Mouse (Mus musculus) kidney, postnatal 0 days (tissue): ENCODE results near the gene Gm14409. TPM values are rescaled to one million over a fixed set of nuclear protein-coding genes. Genes with fewer than 3 reads are reported as not detected.
"Not testable (repeated sequence)": the region's sequence is repeated elsewhere in the genome, so short reads cannot be mapped to it uniquely, and the experiment has no call there.

Experiments used
- ATAC-seq: fragments of 200-750 bp; cut with Nextera tagmentation; replicated peaks from 2 replicates; pipeline ENCODE4 v1.8.0; 2017; ENCODE audit warnings: low read depth, moderate number of reproducible peaks, moderate TSS enrichment, moderate library complexity; ENCODE audit not compliant: low FRiP score
- DNase-seq: peaks from one replicate; pipeline ENCODE4 v3.0.0-alpha.2; 2016; ENCODE audit warnings: low spot score
- H3K27ac ChIP-seq: fragments of 300-500 bp; sonication (generic); 2 replicates; pipeline ENCODE4 v1.5.1; 2014; ENCODE audit warnings: mild to moderate bottlenecking
- H3K27me3 ChIP-seq: fragments of 300-500 bp; sonication (generic); 2 replicates; pipeline ENCODE4 v1.6.1; 2014; ENCODE audit warnings: low read length, mixed read lengths; ENCODE audit not compliant: insufficient read depth
- H3K36me3 ChIP-seq: fragments of 300-500 bp; sonication (generic); 2 replicates; pipeline ENCODE4 v1.6.1; 2014; ENCODE audit warnings: low read length, mixed read lengths; ENCODE audit not compliant: insufficient read depth
- H3K4me1 ChIP-seq: fragments of 300-500 bp; sonication (generic); replicated peaks from 2 replicates; pipeline ENCODE4 v1.6.1; 2014; ENCODE audit warnings: antibody characterized with exemption, low read length, mixed read lengths; ENCODE audit not compliant: insufficient read depth
- H3K4me2 ChIP-seq: fragments of 300-500 bp; sonication (generic); 2 replicates; pipeline ENCODE4 v1.6.1; 2014; ENCODE audit warnings: mild to moderate bottlenecking, low read length, moderate library complexity, mixed read lengths
- H3K4me3 ChIP-seq: fragments of 300-500 bp; sonication (generic); replicated peaks from 2 replicates; pipeline ENCODE4 v1.5.1; 2014; ENCODE audit warnings: low read depth, low read length
- H3K9ac ChIP-seq: fragments of 300-500 bp; sonication (generic); 2 replicates; pipeline ENCODE4 v1.6.1; 2014; ENCODE audit warnings: low read depth, low read length
- H3K9me3 ChIP-seq: fragments of 300-500 bp; sonication (generic); replicated peaks from 2 replicates; pipeline ENCODE4 v1.6.1; 2016; ENCODE audit warnings: low read length, inconsistent platforms, mixed read lengths
- WGBS: fragments of 180-500 bp; shearing (Covaris S2); extraction: QIAGEN DNeasy Blood & Tissue Kit; methylation state at CpG from one replicate; pipeline ENCODE4 v1.1.7; 2014; 5-methylcytosine and 5-hydroxymethylcytosine counted together
- polyA plus RNA-seq: library from polyadenylated mRNA; unstranded; fragments of >200 nt; fragmentation: Nextera tagmentation; extraction: Ambion mirVana; gene quantifications from 2 replicates; pipeline ENCODE4 v1.2.1, GENCODE M21; 2015

The Gm14409 gene
- not detected in 2 replicates for polyA plus RNA-seq

GRCm38 (mm10) chr2:177266936-177267335 is at the start of gene Gm14409:
Gene Gm14409 (minus strand): TSS chr2:177267036.
- ATAC-seq, H3K27me3 ChIP-seq, H3K9me3 ChIP-seq, H3K27ac ChIP-seq, H3K36me3 ChIP-seq, H3K4me1 ChIP-seq, DNase-seq, H3K4me3 ChIP-seq, H3K9ac ChIP-seq, H3K4me2 ChIP-seq: not testable (repeated sequence)
- WGBS = no CpG with 5 or more reads among the region's 2 CpGs

- DNase-seq, H3K9me3 ChIP-seq, H3K27ac ChIP-seq, H3K27me3 ChIP-seq, ATAC-seq, H3K4me2 ChIP-seq, H3K9ac ChIP-seq, H3K4me1 ChIP-seq, H3K4me3 ChIP-seq, H3K36me3 ChIP-seq: not testable (repeated sequence)
- WGBS = 93% methylated on average over 4 of the region's 4 CpGs
Measured at GRCm38 (mm10) chr2:177309627-177310026, 42.8 kb upstream of the Gm14409 start.

- no CpG with 5 or more reads among the region's 2 CpGs for WGBS
- not testable (repeated sequence) for H3K9ac ChIP-seq
Measured at GRCm38 (mm10) chr2:177304980-177305379, 38.1 kb upstream of the Gm14409 start.

GRCm38 (mm10) chr2:177283701-177284100 is 16.9 kb upstream of the Gm14409 start:
- not testable (repeated sequence) for H3K36me3 ChIP-seq, H3K9ac ChIP-seq, ATAC-seq, H3K4me3 ChIP-seq, H3K4me2 ChIP-seq, H3K4me1 ChIP-seq, H3K27me3 ChIP-seq, DNase-seq, H3K9me3 ChIP-seq, H3K27ac ChIP-seq
- WGBS = 17% methylated on average over 3 of the region's 3 CpGs

More at GRCm38 (mm10) chr2:177304980-177305379, 38.1 kb upstream of the Gm14409 start:
- H3K27me3 ChIP-seq, ATAC-seq, H3K4me2 ChIP-seq, H3K4me1 ChIP-seq, H3K36me3 ChIP-seq, H3K4me3 ChIP-seq, DNase-seq, H3K9me3 ChIP-seq, H3K27ac ChIP-seq: not testable (repeated sequence)

GRCm38 (mm10) chr2:177277754-177278153 is 10.9 kb upstream of the Gm14409 start:
- H3K27ac ChIP-seq, ATAC-seq, H3K9me3 ChIP-seq, H3K9ac ChIP-seq, H3K4me2 ChIP-seq, H3K36me3 ChIP-seq, H3K4me3 ChIP-seq, DNase-seq, H3K4me1 ChIP-seq, H3K27me3 ChIP-seq: not testable (repeated sequence)
- WGBS = 72% methylated on average over 2 of the region's 2 CpGs

- H3K27ac ChIP-seq, H3K9ac ChIP-seq, DNase-seq, ATAC-seq, H3K9me3 ChIP-seq, H3K36me3 ChIP-seq, H3K27me3 ChIP-seq, H3K4me2 ChIP-seq, H3K4me3 ChIP-seq, H3K4me1 ChIP-seq: not testable (repeated sequence)
- 80% methylated on average over 2 of the region's 2 CpGs for WGBS
Measured at GRCm38 (mm10) chr2:177272237-177272636, 5.4 kb upstream of the Gm14409 start.

- not testable (repeated sequence) for H3K36me3 ChIP-seq, H3K4me3 ChIP-seq, H3K9me3 ChIP-seq, ATAC-seq, H3K9ac ChIP-seq, H3K4me2 ChIP-seq, DNase-seq, H3K27me3 ChIP-seq, H3K27ac ChIP-seq, H3K4me1 ChIP-seq
- WGBS = 81% methylated on average over 2 of the region's 2 CpGs
Measured at GRCm38 (mm10) chr2:177247449-177247848, 19.4 kb downstream of the Gm14409 start.

- not testable (repeated sequence) for H3K4me3 ChIP-seq, ATAC-seq, H3K36me3 ChIP-seq, H3K27me3 ChIP-seq, H3K9ac ChIP-seq, H3K4me1 ChIP-seq, H3K27ac ChIP-seq, H3K9me3 ChIP-seq, DNase-seq, H3K4me2 ChIP-seq
- WGBS = 58% methylated on average over 2 of the region's 2 CpGs
Measured at GRCm38 (mm10) chr2:177230461-177230860, 36.4 kb downstream of the Gm14409 start.
